Comparison of ENCODE assay signal across 10 mouse cellular contexts in the genomic region with DNA sequence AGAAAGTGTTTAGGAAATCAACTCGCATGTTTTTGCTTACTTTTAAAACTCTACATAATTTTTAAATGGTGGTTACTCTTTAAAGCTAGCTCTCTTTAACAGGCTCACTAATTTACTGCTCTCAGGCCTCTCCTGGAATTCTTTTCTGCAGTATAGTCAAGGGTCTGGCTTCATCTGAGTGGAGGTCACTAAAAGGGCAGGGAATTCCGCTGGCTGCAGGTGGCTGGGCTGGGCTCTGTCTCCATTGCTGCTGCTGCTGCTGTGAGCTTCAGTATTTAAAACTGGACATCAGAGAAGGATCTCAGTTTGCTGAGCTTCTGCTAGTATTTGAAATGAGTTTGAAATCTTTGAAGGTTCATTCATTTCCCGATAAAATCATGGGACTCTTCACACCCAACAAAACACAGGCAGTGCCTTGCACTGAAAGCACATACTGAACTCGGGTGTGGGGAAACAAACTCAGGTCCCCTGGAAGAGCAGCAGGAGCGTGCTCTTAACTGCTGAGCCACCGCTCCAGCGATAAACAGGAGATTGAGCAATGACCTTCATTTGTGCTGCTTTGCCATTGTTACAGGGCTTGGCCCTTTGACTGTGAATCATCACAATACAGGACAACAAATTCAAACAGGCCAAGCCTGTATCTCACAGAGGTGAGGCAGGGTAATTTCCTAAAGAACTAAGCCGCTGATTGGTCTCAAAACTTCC.
A peak's percentile ranks its signal among the peaks of the same experiment; 100 is the strongest.
DNase-seq lines count a peak whose midpoint lies in the region; ATAC-seq lines count a peak whose summit lies in the region.
"Had no signal": no experiment of that assay in that cellular context is flagged by ENCODE, and none has a peak within 500 bp of the region (broad histone marks: within the 10 kb centered on the region; RNA-seq: fewer than 3 reads in every experiment).

No protein-coding gene starts in this region.

- peak; percentile 51 for ATAC-seq in lung, embryonic 16.5 days (ENCODE audit: low read depth)
- peak; percentile 79; the same call in 1 of the 2 replicates for ATAC-seq in heart, embryonic 15.5 days (replicated peaks; ENCODE audit: insufficient number of reproducible peaks, insufficient read depth, low FRiP score, low read depth)

- WGBS in lung, embryonic 16.5 days, result 25% methylated on average over 8 of the region's 8 CpGs
- 30% methylated on average over 8 of the region's 8 CpGs for WGBS in heart, embryonic 15.5 days

- H3K27ac ChIP-seq in lung, embryonic 16.5 days (ENCODE audit: low read length), result peak overlapping the region; percentile 67
- H3K27ac ChIP-seq in heart, embryonic 15.5 days, result peak overlapping the region; percentile 89
- H3K27ac ChIP-seq: embryonic facial prominence, embryonic 13.5 days; hindbrain, embryonic 13.5 days had no signal

- H3K4me1 ChIP-seq in lung, embryonic 16.5 days (replicated peaks; ENCODE audit: control insufficient read depth, insufficient read depth, low read length), result peaks cover 18% of the 10 kb centered on the region
- H3K4me1 ChIP-seq in heart, embryonic 15.5 days (replicated peaks), result peaks cover 24% of the 10 kb centered on the region
- H3K4me1 ChIP-seq: megakaryocyte, embryonic 14.5 days had no signal

- H3K4me2 ChIP-seq in lung, embryonic 16.5 days (ENCODE audit: low read depth, low read length), result no peak overlapping the region
- no peak overlapping the region for H3K4me2 ChIP-seq in heart, embryonic 15.5 days
- H3K4me2 ChIP-seq: embryonic facial prominence, embryonic 13.5 days; hindbrain, embryonic 13.5 days had no signal

- intact Hi-C loops in left cerebral cortex, postnatal 36 days (cut with DNase I), result no loop called here

- H3K4me3 ChIP-seq in lung, embryonic 16.5 days (ENCODE audit: low read length), result no peak overlapping the region
- no peak overlapping the region for H3K4me3 ChIP-seq in heart, embryonic 15.5 days
- H3K4me3 ChIP-seq: embryonic facial prominence, embryonic 13.5 days; hindbrain, embryonic 13.5 days; megakaryocyte, embryonic 14.5 days had no signal

- no peak for DNase-seq in lung, postnatal 10 days
- peak; percentile 2 for DNase-seq in brain, adult 2 months (ENCODE audit: low read depth, low spot score)
- DNase-seq in retina, postnatal 1 day, result peak; percentile 6
- no peak for DNase-seq in left cerebral cortex, postnatal 36 days (ENCODE audit: low spot score in 2 of 2)
- DNase-seq in spleen, postnatal 10 days (ENCODE audit: low spot score in 2 of 2), result no peak

- H3K9ac ChIP-seq in lung, embryonic 16.5 days (ENCODE audit: low read length), result no peak overlapping the region
- no peak overlapping the region for H3K9ac ChIP-seq in heart, embryonic 15.5 days
- H3K9ac ChIP-seq: embryonic facial prominence, embryonic 13.5 days; hindbrain, embryonic 13.5 days had no signal

- H3K36me3 ChIP-seq in lung, embryonic 16.5 days (ENCODE audit: control insufficient read depth, insufficient read depth, low read length), result peaks cover 2% of the 10 kb centered on the region; the same call in 1 of the 2 replicates
- no peaks in the 10 kb centered on the region for H3K36me3 ChIP-seq in heart, embryonic 15.5 days
- H3K36me3 ChIP-seq: hindbrain, embryonic 13.5 days had no signal

- H3K9me3 ChIP-seq in lung, embryonic 16.5 days (ENCODE audit: control insufficient read depth, low read length), result no peaks in the 10 kb centered on the region
- no peaks in the 10 kb centered on the region for H3K9me3 ChIP-seq in heart, embryonic 15.5 days (replicated peaks)
- H3K9me3 ChIP-seq: embryonic facial prominence, embryonic 13.5 days had no signal

- no peaks in the 10 kb centered on the region for H3K27me3 ChIP-seq in lung, embryonic 16.5 days (ENCODE audit: control insufficient read depth, insufficient read depth, low read depth, low read length)
- H3K27me3 ChIP-seq in heart, embryonic 15.5 days, result no peaks in the 10 kb centered on the region
- H3K27me3 ChIP-seq: embryonic facial prominence, embryonic 13.5 days; hindbrain, embryonic 13.5 days; megakaryocyte, embryonic 14.5 days had no signal

Comparison
In these comparisons a context has a peak if more than half of its experiments do, and no peak if none do; other contexts are left out.
1. DNase-seq: peak in brain, adult 2 months (single experiment) and retina, postnatal 1 day (single experiment); none in lung, postnatal 10 days (single experiment), left cerebral cortex, postnatal 36 days (0 of 2) and spleen, postnatal 10 days (0 of 2).